Mouse (Mus musculus): Measurements from ENCODE around the gene Grid1.

The Grid1 gene

GRCm38 (mm10) chr14:35197371-35197770 is 377.5 kb downstream of the Grid1 start:
- in situ Hi-C loops (cut with MboI, MseI) = no loop called here

GRCm38 (mm10) chr14:35198447-35198846 is 378.5 kb downstream of the Grid1 start:
- in situ Hi-C loops (cut with MboI, MseI) = no loop called here

GRCm38 (mm10) chr14:35198899-35199298 is 379.0 kb downstream of the Grid1 start:
- in situ Hi-C loops (cut with MboI, MseI) = no loop called here

- in situ Hi-C loops (cut with MboI, MseI) = no loop called here
Observed at GRCm38 (mm10) chr14:35209444-35209843, 389.5 kb downstream of the Grid1 start.

GRCm38 (mm10) chr14:35219021-35219420 is 399.1 kb downstream of the Grid1 start:
- in situ Hi-C loops (cut with MboI, MseI) = loop anchor here (10.0 kb wide), 1 partner anchor 326 kb away; no protein-coding TSS in a partner anchor

GRCm38 (mm10) chr14:35222196-35222595 is 402.3 kb downstream of the Grid1 start:
- in situ Hi-C loops (cut with MboI, MseI) = no loop called here

- in situ Hi-C loops (cut with MboI, MseI) = loop anchor here (5.0 kb wide), 1 partner anchor 50 kb away; no protein-coding TSS in a partner anchor
Observed at GRCm38 (mm10) chr14:35227581-35227980, 407.7 kb downstream of the Grid1 start.

- in situ Hi-C loops (cut with MboI, MseI) = no loop called here
Observed at GRCm38 (mm10) chr14:35231384-35231783, 411.5 kb downstream of the Grid1 start.

- in situ Hi-C loops (cut with MboI, MseI) = no loop called here
Observed at GRCm38 (mm10) chr14:35242882-35243281, 423.0 kb downstream of the Grid1 start.

- in situ Hi-C loops (cut with MboI, MseI) = no loop called here
Observed at GRCm38 (mm10) chr14:35244776-35245548, 425.1 kb downstream of the Grid1 start.

- in situ Hi-C loops (cut with MboI, MseI) = loop anchor here (5.0 kb wide), 1 partner anchor 63 kb away; no protein-coding TSS in a partner anchor
Observed at GRCm38 (mm10) chr14:35250412-35250811, 430.5 kb downstream of the Grid1 start.

- in situ Hi-C loops (cut with MboI, MseI) = loop anchor here (5.0 kb wide), 1 partner anchor 67 kb away; no protein-coding TSS in a partner anchor
Observed at GRCm38 (mm10) chr14:35254477-35254876, 434.6 kb downstream of the Grid1 start.

- in situ Hi-C loops (cut with MboI, MseI) = loop anchor here (5.0 kb wide), 1 partner anchor 42 kb away; no protein-coding TSS in a partner anchor
Observed at GRCm38 (mm10) chr14:35270260-35270659, 450.4 kb downstream of the Grid1 start.

- in situ Hi-C loops (cut with MboI, MseI) = no loop called here
Observed at GRCm38 (mm10) chr14:35309201-35309600, 489.3 kb downstream of the Grid1 start.

- in situ Hi-C loops (cut with MboI, MseI) = loop anchor here (5.0 kb wide), 1 partner anchor 41 kb away; no protein-coding TSS in a partner anchor
Observed at GRCm38 (mm10) chr14:35313380-35314299, 493.7 kb downstream of the Grid1 start.

- in situ Hi-C loops (cut with MboI, MseI) = no loop called here
Observed at GRCm38 (mm10) chr14:35326306-35326705, 506.4 kb downstream of the Grid1 start.

- in situ Hi-C loops (cut with MboI, MseI) = no loop called here
Observed at GRCm38 (mm10) chr14:35336561-35336960, 516.7 kb downstream of the Grid1 start.

- in situ Hi-C loops (cut with MboI, MseI) = no loop called here
Observed at GRCm38 (mm10) chr14:35356011-35356410, 536.1 kb downstream of the Grid1 start.

- in situ Hi-C loops (cut with MboI, MseI) = no loop called here
Observed at GRCm38 (mm10) chr14:35356480-35357085, 536.7 kb downstream of the Grid1 start.

- in situ Hi-C loops (cut with MboI, MseI) = no loop called here
Observed at GRCm38 (mm10) chr14:35358136-35358821, 538.4 kb downstream of the Grid1 start.

All from T-helper 2 cell (primary cell).